Mouse (Mus musculus) MEL (cell line): ENCODE data around the gene Harbi1. TPM values are rescaled to one million over a fixed set of nuclear protein-coding genes. Genes with fewer than 3 reads are reported as not detected.

ENCODE experiments used
- DNase-seq: peaks from one replicate; pipeline ENCODE4 v3.0.0; 2011; ENCODE audit warnings: low read depth, low spot score
- H3K27ac ChIP-seq: 2 replicates; pipeline ENCODE4 v1.5.1; 2012; ENCODE audit warnings: low read depth, mild to moderate bottlenecking, control low read depth, low read length, moderate library complexity; ENCODE audit not compliant: control insufficient read depth
- H3K27me3 ChIP-seq, 2 experiments: fragments of 150-350 bp in 1 of 2; sonication (generic) in 1 of 2; 2 replicates each; pipeline ENCODE4 v1.6.1; 2012; ENCODE audit warnings: low read length in 2 of 2, mild to moderate bottlenecking in 2 of 2, improper control_type of control experiment in 1 of 2, moderate library complexity in 1 of 2; ENCODE audit not compliant: insufficient read depth in 2 of 2, control insufficient read depth in 1 of 2
- H3K36me3 ChIP-seq, 2 experiments: 2 replicates each; pipeline ENCODE4 v1.6.1; 2012 to 2014; ENCODE audit warnings: low read length in 2 of 2, improper control_type of control experiment in 1 of 2, inconsistent platforms in 1 of 2, mild to moderate bottlenecking in 1 of 2; ENCODE audit not compliant: insufficient read depth in 2 of 2, control insufficient read depth in 1 of 2
- H3K4me1 ChIP-seq, 2 experiments: fragments of 150-350 bp in 1 of 2; sonication (generic) in 1 of 2; 2 replicates each; pipeline ENCODE4 v1.6.1; 2012; ENCODE audit warnings: low read length in 2 of 2, improper control_type of control experiment in 1 of 2, mild to moderate bottlenecking in 1 of 2; ENCODE audit not compliant: insufficient read depth in 2 of 2, control insufficient read depth in 1 of 2
- H3K4me3 ChIP-seq, 2 experiments: fragments of 150-350 bp in 1 of 2; sonication (generic) in 1 of 2; 2 replicates each; pipeline ENCODE4 v1.5.1; 2012; ENCODE audit warnings: low read depth in 2 of 2, low read length in 2 of 2, mild to moderate bottlenecking in 2 of 2, moderate library complexity in 2 of 2, control low read depth in 1 of 2, improper control_type of control experiment in 1 of 2; ENCODE audit not compliant: control insufficient read depth in 1 of 2, insufficient read depth in 1 of 2
- H3K79me2 ChIP-seq: 2 replicates; pipeline ENCODE4 v1.6.1; 2012; ENCODE audit warnings: mild to moderate bottlenecking, low read length, moderate library complexity; ENCODE audit not compliant: control insufficient read depth, poor library complexity, insufficient read depth
- H3K9ac ChIP-seq: 2 replicates; pipeline ENCODE4 v1.6.1; 2012; ENCODE audit warnings: low read depth, mild to moderate bottlenecking, control low read depth, low read length, moderate library complexity; ENCODE audit not compliant: control insufficient read depth, poor library complexity, severe bottlenecking
- H3K9me3 ChIP-seq: fragments of 150-350 bp; sonication (generic); replicated peaks from 2 replicates; pipeline ENCODE4 v1.6.1; 2012; ENCODE audit warnings: mild to moderate bottlenecking, low read length, improper control_type of control experiment, moderate library complexity; ENCODE audit not compliant: insufficient read depth
- BHLHE40 ChIP-seq: IDR thresholded peaks from 2 replicates; pipeline ENCODE4 v1.6.1; 2012; ENCODE audit warnings: low read depth, mild to moderate bottlenecking, inconsistent platforms, low read length, improper control_type of control experiment, borderline replicate concordance
- CHD1 ChIP-seq: IDR thresholded peaks from 2 replicates; pipeline ENCODE4 v1.6.1; 2012; ENCODE audit warnings: low read depth, mild to moderate bottlenecking, inconsistent platforms, low read length, improper control_type of control experiment
- CHD2 ChIP-seq: IDR thresholded peaks from 2 replicates; pipeline ENCODE4 v1.6.1; 2011; ENCODE audit warnings: low read length, improper control_type of control experiment
- E2F4 ChIP-seq: IDR thresholded peaks from 2 replicates; pipeline ENCODE4 v1.6.1; 2011; ENCODE audit warnings: low read depth, low read length, improper control_type of control experiment, borderline replicate concordance
- ELF1 ChIP-seq: IDR thresholded peaks from 2 replicates; pipeline ENCODE4 v1.6.1; 2014; ENCODE audit warnings: low read depth, mild to moderate bottlenecking, inconsistent platforms, low read length, improper control_type of control experiment, moderate library complexity
- EP300 ChIP-seq, 2 experiments: IDR thresholded peaks; 2 replicates each; pipeline ENCODE4 v1.6.1; 2011; ENCODE audit warnings: improper control_type of control experiment in 2 of 2, low read length in 2 of 2, low read depth in 1 of 2, mild to moderate bottlenecking in 1 of 2
- ETS1 ChIP-seq: IDR thresholded peaks from 2 replicates; pipeline ENCODE4 v1.6.1; 2012; ENCODE audit warnings: low read depth, mild to moderate bottlenecking, inconsistent platforms, low read length, improper control_type of control experiment, moderate library complexity
- GABPA ChIP-seq: IDR thresholded peaks from 2 replicates; pipeline ENCODE4 v1.6.1; 2012; ENCODE audit warnings: low read depth, mild to moderate bottlenecking, inconsistent platforms, low read length, improper control_type of control experiment, moderate library complexity
- GATA1 ChIP-seq: IDR thresholded peaks from 2 replicates; pipeline ENCODE4 v1.6.1; 2011; ENCODE audit warnings: low read depth, low read length, improper control_type of control experiment
- HCFC1 ChIP-seq: IDR thresholded peaks from 2 replicates; pipeline ENCODE4 v1.6.1; 2012; ENCODE audit warnings: low read depth, mild to moderate bottlenecking, inconsistent platforms, low read length, improper control_type of control experiment, moderate library complexity
- JUND ChIP-seq: IDR thresholded peaks from 2 replicates; pipeline ENCODE4 v1.6.1; 2011; ENCODE audit warnings: low read depth, mild to moderate bottlenecking, improper control_type of control experiment, low read length
- KAT2A ChIP-seq: conservative IDR thresholded peaks from 2 replicates; pipeline ENCODE4 v1.6.1; 2012; ENCODE audit warnings: low read depth, low read length, improper control_type of control experiment, inconsistent platforms
- MAFK ChIP-seq: IDR thresholded peaks from 2 replicates; pipeline ENCODE4 v1.6.1; 2011; ENCODE audit warnings: low read depth, mild to moderate bottlenecking, low read length, improper control_type of control experiment, borderline replicate concordance
- MAX ChIP-seq: IDR thresholded peaks from 2 replicates; pipeline ENCODE4 v1.6.1; 2011; ENCODE audit warnings: low read length, improper control_type of control experiment
- MAZ ChIP-seq: IDR thresholded peaks from 2 replicates; pipeline ENCODE4 v1.6.1; 2012; ENCODE audit warnings: low read depth, mild to moderate bottlenecking, inconsistent platforms, low read length, improper control_type of control experiment
- MEF2A ChIP-seq: IDR thresholded peaks from 2 replicates; pipeline ENCODE4 v1.6.1; 2014; ENCODE audit warnings: low read depth, mild to moderate bottlenecking, inconsistent platforms, low read length, improper control_type of control experiment; ENCODE audit not compliant: poor library complexity, insufficient replicate concordance, severe bottlenecking; ENCODE audit errors: extremely low read depth
- MXI1 ChIP-seq: IDR thresholded peaks from 2 replicates; pipeline ENCODE4 v1.6.1; 2011; ENCODE audit warnings: mild to moderate bottlenecking, low read depth, low read length, improper control_type of control experiment
- MYB ChIP-seq: IDR thresholded peaks from 2 replicates; pipeline ENCODE4 v1.6.1; 2011; ENCODE audit warnings: mild to moderate bottlenecking, low read depth, low read length, improper control_type of control experiment
- MYC ChIP-seq: IDR thresholded peaks from 2 replicates; pipeline ENCODE4 v1.6.1; 2011; ENCODE audit warnings: low read depth, mild to moderate bottlenecking, low read length, improper control_type of control experiment, moderate library complexity
- NELFE ChIP-seq: IDR thresholded peaks from 2 replicates; pipeline ENCODE4 v1.6.1; 2011; ENCODE audit warnings: low read depth, low read length, improper control_type of control experiment
- NRF1 ChIP-seq: IDR thresholded peaks from 2 replicates; pipeline ENCODE4 v1.6.1; 2014; ENCODE audit warnings: low read depth, mild to moderate bottlenecking, inconsistent platforms, low read length, improper control_type of control experiment, moderate library complexity; ENCODE audit not compliant: poor library complexity, insufficient read depth, severe bottlenecking
- POLR2A ChIP-seq, 2 experiments: IDR thresholded peaks; 2 replicates each; pipeline ENCODE4 v1.6.1; 2011 to 2012; ENCODE audit warnings: low read length in 2 of 2, mild to moderate bottlenecking in 2 of 2, control low read depth in 1 of 2, improper control_type of control experiment in 1 of 2, low read depth in 1 of 2, moderate library complexity in 1 of 2; ENCODE audit not compliant: control insufficient read depth in 1 of 2, insufficient read depth in 1 of 2, poor library complexity in 1 of 2
- POLR2AphosphoS2 ChIP-seq: IDR thresholded peaks from 2 replicates; pipeline ENCODE4 v1.6.1; 2011; ENCODE audit warnings: low read length, improper control_type of control experiment
- RAD21 ChIP-seq: IDR thresholded peaks from 2 replicates; pipeline ENCODE4 v1.6.1; 2011; ENCODE audit warnings: mild to moderate bottlenecking, low read depth, low read length, improper control_type of control experiment
- RCOR1 ChIP-seq: IDR thresholded peaks from 2 replicates; pipeline ENCODE4 v1.6.1; 2012; ENCODE audit warnings: low read depth, mild to moderate bottlenecking, inconsistent platforms, low read length, improper control_type of control experiment
- SIN3A ChIP-seq: IDR thresholded peaks from 2 replicates; pipeline ENCODE4 v1.6.1; 2012; ENCODE audit warnings: low read length, improper control_type of control experiment, inconsistent platforms
- SMC3 ChIP-seq: IDR thresholded peaks from 2 replicates; pipeline ENCODE4 v1.6.1; 2011; ENCODE audit warnings: low read depth, low read length, improper control_type of control experiment
- TAL1 ChIP-seq: IDR thresholded peaks from 2 replicates; pipeline ENCODE4 v1.6.1; 2012; ENCODE audit warnings: mild to moderate bottlenecking, inconsistent platforms, low read length, moderate library complexity, mixed read lengths
- TBP ChIP-seq: IDR thresholded peaks from 2 replicates; pipeline ENCODE4 v1.8.0; 2011; ENCODE audit warnings: low read depth, low read length, improper control_type of control experiment
- TCF12 ChIP-seq: IDR thresholded peaks from 2 replicates; pipeline ENCODE4 v1.6.1; 2014; ENCODE audit warnings: low read depth, mild to moderate bottlenecking, inconsistent platforms, low read length, improper control_type of control experiment, moderate library complexity
- UBTF ChIP-seq: IDR thresholded peaks from 2 replicates; pipeline ENCODE4 v1.6.1; 2012; ENCODE audit warnings: low read depth, mild to moderate bottlenecking, inconsistent platforms, low read length, improper control_type of control experiment, moderate library complexity, borderline replicate concordance; ENCODE audit not compliant: insufficient read depth
- USF1 ChIP-seq: IDR thresholded peaks from 2 replicates; pipeline ENCODE4 v1.6.1; 2014; ENCODE audit warnings: low read depth, mild to moderate bottlenecking, inconsistent platforms, low read length, improper control_type of control experiment, moderate library complexity
- USF2 ChIP-seq, 2 experiments: IDR thresholded peaks; 2 replicates each; pipeline ENCODE4 v1.6.1; 2011 to 2012; ENCODE audit warnings: improper control_type of control experiment in 2 of 2, low read length in 2 of 2, borderline replicate concordance in 1 of 2, inconsistent platforms in 1 of 2, low read depth in 1 of 2, mild to moderate bottlenecking in 1 of 2; ENCODE audit not compliant: insufficient read depth in 1 of 2
- ZC3H11A ChIP-seq: IDR thresholded peaks from 2 replicates; pipeline ENCODE4 v1.6.1; 2012; ENCODE audit warnings: low read depth, mild to moderate bottlenecking, inconsistent platforms, low read length, improper control_type of control experiment
- ZKSCAN1 ChIP-seq: IDR thresholded peaks from 2 replicates; pipeline ENCODE4 v1.6.1; 2012; ENCODE audit warnings: low read depth, mild to moderate bottlenecking, inconsistent platforms, low read length, improper control_type of control experiment, moderate library complexity
- ZMIZ1 ChIP-seq: IDR thresholded peaks from 2 replicates; pipeline ENCODE4 v1.6.1; 2012; ENCODE audit warnings: low read depth, mild to moderate bottlenecking, inconsistent platforms, low read length, improper control_type of control experiment, moderate library complexity
- ZNF384 ChIP-seq: IDR thresholded peaks from 2 replicates; pipeline ENCODE4 v1.6.1; 2012; ENCODE audit warnings: low read depth, mild to moderate bottlenecking, inconsistent platforms, low read length, improper control_type of control experiment
- polyA plus RNA-seq, 2 experiments: library from polyadenylated mRNA; stranded (reverse) in 1 of 2; unstranded in 1 of 2; fragments of >175 nt in 1 of 2; fragments of >200 nt in 1 of 2; gene quantifications; 2 replicates each; pipeline versions ENCODE4 v1.2.1 to v1.2.4; 2012; ENCODE audit warnings: low replicate concordance in 2 of 2, low read depth in 1 of 2; ENCODE audit not compliant: insufficient read length in 2 of 2, insufficient read depth in 1 of 2, missing spikeins in 1 of 2
- total RNA-seq: library from RNA; depleted of rRNA; stranded (reverse); fragments of 300-350 nt; gene quantifications from 2 replicates; pipeline ENCODE4 v1.2.3, GENCODE M21; 2012

The Harbi1 gene
- total and polyA plus RNA-seq, 3 experiments, result 7.8 to 8.2 TPM; not detected in 1

DNA sequence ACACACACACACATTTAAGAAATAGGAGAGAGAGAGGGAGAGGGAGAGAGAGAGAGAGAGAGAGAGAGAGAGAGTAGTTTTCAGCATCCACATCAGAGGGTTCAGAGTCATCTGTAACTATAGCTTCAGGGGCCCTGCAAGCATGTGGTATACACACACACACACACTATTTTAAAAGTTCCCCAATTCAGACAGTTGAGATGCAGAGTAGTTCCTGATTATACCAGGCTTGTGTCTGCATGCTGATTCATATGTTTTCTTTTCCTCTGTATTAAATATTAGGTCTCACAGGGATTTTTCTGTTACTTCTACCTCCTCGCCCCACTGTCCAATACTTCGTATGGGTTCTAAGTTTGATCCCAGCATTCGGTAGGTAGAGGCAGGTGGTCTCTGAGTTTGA lies 16.4 kb downstream of the Harbi1 start:
- peak; percentile 70 for DNase-seq

GRCm38 (mm10) chr2:91729571-91729970 lies 18.9 kb downstream of the Harbi1 start:
- H3K4me3 ChIP-seq, result peak overlapping the region; percentile 17 to 98; a peak in 3 of 4 replicates
- TF ChIP-seq SIN3A (no peak), MAFK (no peak), TAL1 (no peak), EP300 (IDR thresholded peaks at IDR 0.05; ENCODE audit: low read depth in 1 of 2, low read length in 2 of 2) (no peak), ZKSCAN1 (0 out of 2 replicates have a peak, but pooled peaks have one; percentile 44), SMC3 (no peak), ZC3H11A (no peak), JUND (no peak), BHLHE40 (no peak), TBP (no peak), ZNF384 (peak; percentile 62), KAT2A (no peak)
- no peak for DNase-seq
- H3K4me1 ChIP-seq, result peaks cover 7 to 13% of the 10 kb centered on the region in 2 experiments
- peaks cover 0 to 13% of the 10 kb centered on the region in 2 experiments; a peak in 2 of 4 replicates for H3K36me3 ChIP-seq
- peak overlapping the region; percentile 37 for H3K9ac ChIP-seq
- no peak overlapping the region for H3K27ac ChIP-seq
- peaks cover 26% of the 10 kb centered on the region for H3K79me2 ChIP-seq
- no peaks in the 10 kb centered on the region for H3K27me3 ChIP-seq
- H3K9me3 ChIP-seq, result no peaks in the 10 kb centered on the region

More for the DNA sequence above, 16.4 kb downstream of the Harbi1 start:
- Histone ChIP-seq H3K36me3 (peaks cover 0 to 24% of the 10 kb centered on the region in 2 experiments; a peak in 2 of 4 replicates), H3K79me2 (peaks cover 12% of the 10 kb centered on the region), H3K27me3 (no peaks in the 10 kb centered on the region), H3K4me1 (peaks cover 17 to 18% of the 10 kb centered on the region in 2 experiments), H3K27ac (peak overlapping the region; percentile 27; the same call in 1 of the 2 replicates), H3K9me3 (no peaks in the 10 kb centered on the region), H3K9ac (no peak overlapping the region), H3K4me3 (no peak overlapping the region)
- TF ChIP-seq MAZ (no peak), HCFC1 (no peak), TCF12 (no peak), USF2 (IDR thresholded peaks at IDR 0.05; ENCODE audit: borderline replicate concordance in 1 of 2, insufficient read depth in 1 of 2, low read depth in 1 of 2, low read length in 2 of 2) (no peak), SMC3 (no peak), GABPA (no peak), CHD2 (no peak), SIN3A (peak; percentile 45; the same call in 1 of the 2 replicates), E2F4 (no peak), TAL1 (no peak), NRF1 (no peak), UBTF (no peak), JUND (no peak), MYB (no peak), MYC (peak; percentile 79), RAD21 (no peak), EP300 (IDR thresholded peaks at IDR 0.05; ENCODE audit: low read depth in 1 of 2, low read length in 2 of 2) (peak in 1 of 2 experiments; percentile 26; a peak in 1 of 4 replicates), NELFE (no peak), ZMIZ1 (no peak), BHLHE40 (no peak), MAX (peak; percentile 61; the same call in 1 of the 2 replicates), POLR2A (IDR thresholded peaks at IDR 0.05; ENCODE audit: control insufficient read depth in 1 of 2, insufficient read depth in 1 of 2, low read depth in 1 of 2, low read length in 2 of 2, poor library complexity in 1 of 2) (no peak), GATA1 (no peak), KAT2A (no peak), USF1 (no peak), ELF1 (no peak), MAFK (no peak), ZNF384 (no peak), MEF2A (no peak), POLR2AphosphoS2 (no peak), ZKSCAN1 (no peak), ETS1 (0 out of 2 replicates have a peak, but pooled peaks have one; percentile 25), RCOR1 (no peak), MXI1 (peak; percentile 60; the same call in 1 of the 2 replicates), CHD1 (no peak)
